Mouse (Mus musculus) left cerebral cortex, postnatal 10 days (tissue): ENCODE measurements at regions not wholly inside any gene's neighbourhood (a gene's known extent, or its start where the extent isn't known, plus 50 kb on each side); places are given as distances from the start of the nearest gene placed in this dataset.

Source experiments
- DNase-seq, 2 experiments: peaks; one replicate each; pipeline ENCODE4 v3.0.0; 2021 to 2022; ENCODE audit warnings: low spot score in 2 of 2, mixed read lengths in 1 of 2; ENCODE audit errors: extremely low spot score in 1 of 2
- intact Hi-C: fragments of 180-260 bp; cut with DNase I; formaldehyde crosslinking; loops from one replicate; pipeline ENCODE4 v1.15.1; 2025

DNA sequence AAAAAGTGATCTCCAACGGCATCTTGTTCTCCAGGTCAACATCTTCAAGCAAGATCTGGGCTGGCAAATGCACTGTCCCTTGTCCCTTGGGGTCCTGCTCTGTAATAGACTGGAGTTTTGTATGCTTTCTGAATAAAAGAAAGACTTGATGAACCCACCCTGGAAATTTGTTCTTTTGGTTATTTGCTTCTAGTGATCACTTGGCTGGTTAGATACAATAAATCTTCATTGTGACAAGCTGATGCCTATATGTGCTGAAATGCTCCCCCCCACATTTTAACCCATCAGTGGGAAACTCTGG, 65.0 kb downstream of the Dmac1 start:
- intact Hi-C loops = no loop called here
- no peak for DNase-seq

- peak; percentile 33 to 67 for DNase-seq
- intact Hi-C loops = no loop called here
Observed at GRCm38 (mm10) chr4:75212396-75213175, 65.5 kb downstream of the Dmac1 start.
